Mouse (Mus musculus): ENCODE data around the gene Agap2. TPM values are rescaled to one million over a fixed set of nuclear protein-coding genes. Genes with fewer than 3 reads are reported as not detected.
"Not testable (repeated sequence)": the region's sequence is repeated elsewhere in the genome, so short reads cannot be mapped to it uniquely, and the experiment has no call there.

Agap2 gene
- polyA plus RNA-seq, 1 experiment from 2014 or later: 0.43 TPM

DNA sequence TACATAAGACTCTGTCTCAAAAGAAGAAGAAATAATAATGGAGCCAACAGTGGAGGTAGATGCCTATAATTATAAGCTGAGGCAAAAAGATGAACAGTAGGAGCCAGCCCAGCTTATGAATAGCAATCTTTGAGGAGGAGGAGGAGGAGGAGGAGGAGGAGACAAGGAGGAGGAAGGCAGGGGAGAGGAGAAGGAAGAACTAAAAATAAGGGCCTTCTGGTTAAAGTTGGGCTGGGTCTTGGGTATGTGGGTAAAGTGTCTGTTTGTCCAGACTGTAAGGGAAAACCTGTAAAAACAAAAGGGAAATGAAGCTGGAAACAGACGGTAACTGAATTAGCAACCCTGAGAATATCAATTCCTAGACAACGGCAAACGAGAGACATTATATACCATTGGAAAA lies 46.9 kb downstream of the Agap2 start:
- Histone ChIP-seq H3K4me2 (replicated peaks) (no peak overlapping the region), H3K4me1 (replicated peaks) (0 out of 2 replicates have a peak, but pooled peaks cover 12% of the 10 kb centered on the region), H3K27me3 (replicated peaks) (no peaks in the 10 kb centered on the region), H3K4me3 (replicated peaks) (no peak overlapping the region), H3K27ac (no peak overlapping the region), H3K9me3 (no peaks in the 10 kb centered on the region), H3K9ac (no peak overlapping the region), H3K36me3 (peaks cover 12% of the 10 kb centered on the region)
- ATAC-seq: no peak
- 91% methylated on average over 3 of the region's 3 CpGs for WGBS

DNA sequence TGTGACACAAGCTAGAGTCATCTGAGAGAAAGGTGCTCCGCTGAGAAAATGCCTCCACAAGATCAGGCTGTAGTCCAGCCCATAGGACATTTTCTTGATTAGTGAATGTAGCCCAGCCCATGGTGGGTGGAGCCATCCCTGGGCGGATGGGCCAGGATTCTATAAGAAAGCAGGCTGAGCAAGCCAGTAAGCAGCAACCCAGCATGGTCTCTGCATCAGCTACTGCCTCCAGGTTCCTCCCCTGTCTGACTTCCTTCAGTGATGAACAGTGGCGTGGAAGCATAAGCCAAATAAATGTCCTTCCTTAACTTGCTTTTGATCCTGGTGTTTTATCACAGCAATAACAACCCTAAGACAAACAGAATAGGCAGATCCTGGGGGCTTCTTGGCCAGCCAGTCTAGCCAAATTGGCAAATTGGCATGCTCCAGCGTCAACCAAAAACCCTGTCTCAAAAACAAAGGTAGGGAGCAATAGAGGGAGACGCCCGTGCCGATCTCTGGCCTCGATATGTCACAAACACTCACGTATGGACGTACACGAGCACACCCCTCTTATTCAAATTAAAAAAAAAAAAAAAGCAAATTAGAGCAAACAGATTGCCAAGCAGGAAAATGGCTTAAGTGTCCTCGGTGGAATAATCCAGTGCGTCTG lies 47.8 kb downstream of the Agap2 start:
- peak; percentile 40 for ATAC-seq
- Histone ChIP-seq H3K36me3 (peaks cover 8% of the 10 kb centered on the region; the same call in 1 of the 2 replicates), H3K4me2 (replicated peaks) (peak overlapping the region; percentile 50), H3K9me3 (no peaks in the 10 kb centered on the region), H3K9ac (no peak overlapping the region), H3K4me1 (replicated peaks) (0 out of 2 replicates have a peak, but pooled peaks cover 12% of the 10 kb centered on the region), H3K27ac (0 out of 2 replicates have a peak overlapping the region, but pooled peaks have one; percentile 28), H3K27me3 (replicated peaks) (no peaks in the 10 kb centered on the region), H3K4me3 (replicated peaks) (0 out of 2 replicates have a peak overlapping the region, but pooled peaks have one; percentile 6)
- WGBS: 16% methylated on average over 13 of the region's 13 CpGs

DNA sequence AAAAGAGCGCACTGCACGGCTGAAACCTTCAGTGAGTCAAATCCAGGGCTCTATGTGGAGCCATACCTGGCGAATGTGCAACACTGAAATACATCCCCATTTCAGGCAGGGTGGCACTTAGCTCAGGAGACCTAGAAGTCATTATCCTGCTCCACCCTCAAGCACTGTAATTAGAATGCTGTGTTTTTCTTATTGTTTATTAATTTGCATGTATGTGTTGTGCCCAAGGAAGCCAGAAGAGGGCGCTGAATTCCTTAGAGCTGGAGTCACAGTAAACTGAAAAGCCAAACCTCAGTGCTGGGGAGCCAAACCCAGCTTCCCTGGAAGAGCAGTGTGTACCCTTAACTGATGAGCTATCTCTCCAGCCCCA lies 48.3 kb downstream of the Agap2 start:
- 0 out of 2 replicates have a peak overlapping the region, but pooled peaks have one; percentile 28 for H3K27ac ChIP-seq
- peaks cover 7% of the 10 kb centered on the region; the same call in 1 of the 2 replicates for H3K36me3 ChIP-seq
- no peak overlapping the region for H3K9ac ChIP-seq
- H3K27me3 ChIP-seq (replicated peaks): no peaks in the 10 kb centered on the region
- peak overlapping the region; percentile 50 for H3K4me2 ChIP-seq (replicated peaks)
- 0 out of 2 replicates have a peak, but pooled peaks cover 12% of the 10 kb centered on the region for H3K4me1 ChIP-seq (replicated peaks)
- H3K9me3 ChIP-seq: no peaks in the 10 kb centered on the region
- whole genome bisulfite sequencing: 12% methylated on average over 4 of the region's 4 CpGs
- no peak for ATAC-seq
- H3K4me3 ChIP-seq (replicated peaks): 0 out of 2 replicates have a peak overlapping the region, but pooled peaks have one; percentile 6

DNA sequence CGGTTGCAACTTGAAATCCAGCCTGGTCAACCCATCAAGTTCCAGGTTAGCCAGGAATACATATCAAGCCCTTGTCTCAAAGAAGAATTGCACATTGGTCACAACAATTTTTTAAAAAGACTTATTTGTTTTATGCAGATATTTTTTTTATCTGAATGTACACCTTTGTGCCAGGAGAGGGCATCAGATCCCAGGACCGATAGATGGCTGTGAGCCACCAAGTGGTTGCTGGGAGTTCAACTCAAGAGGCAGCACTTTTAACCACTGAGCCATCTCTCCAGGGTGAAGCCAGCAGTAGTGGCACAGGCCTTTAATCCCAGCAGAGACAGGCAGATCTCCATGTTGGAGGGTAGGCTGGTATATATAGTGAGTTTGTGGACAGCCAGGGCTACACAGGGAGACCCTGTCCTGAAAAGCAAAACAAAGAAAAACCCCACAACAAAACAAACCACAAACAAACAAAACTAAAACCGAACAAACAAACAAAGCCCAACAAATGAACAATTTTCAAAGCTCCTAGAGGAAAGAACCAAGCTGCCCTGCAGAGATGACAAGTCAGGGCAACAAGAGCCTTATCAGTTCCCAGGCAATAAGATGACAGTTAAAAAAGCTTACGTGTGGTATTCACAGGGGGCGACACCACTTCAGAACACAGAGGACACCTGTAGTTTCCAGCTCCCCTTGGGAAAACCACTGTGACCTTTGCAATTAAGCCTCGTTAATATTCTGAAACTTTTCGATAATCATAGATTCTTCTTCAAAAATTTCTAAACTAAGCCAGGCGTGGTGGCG lies 50.3 kb downstream of the Agap2 start:
- Histone ChIP-seq H3K4me3 (replicated peaks) (no peak overlapping the region), H3K27me3 (replicated peaks) (no peaks in the 10 kb centered on the region), H3K27ac (no peak overlapping the region), H3K36me3 (no peaks in the 10 kb centered on the region), H3K4me2 (replicated peaks) (no peak overlapping the region), H3K4me1 (replicated peaks) (0 out of 2 replicates have a peak, but pooled peaks cover 7% of the 10 kb centered on the region), H3K9ac (no peak overlapping the region), H3K9me3 (no peaks in the 10 kb centered on the region)
- WGBS: 71% methylated on average over 9 of the region's 9 CpGs
- ATAC-seq: no peak

DNA sequence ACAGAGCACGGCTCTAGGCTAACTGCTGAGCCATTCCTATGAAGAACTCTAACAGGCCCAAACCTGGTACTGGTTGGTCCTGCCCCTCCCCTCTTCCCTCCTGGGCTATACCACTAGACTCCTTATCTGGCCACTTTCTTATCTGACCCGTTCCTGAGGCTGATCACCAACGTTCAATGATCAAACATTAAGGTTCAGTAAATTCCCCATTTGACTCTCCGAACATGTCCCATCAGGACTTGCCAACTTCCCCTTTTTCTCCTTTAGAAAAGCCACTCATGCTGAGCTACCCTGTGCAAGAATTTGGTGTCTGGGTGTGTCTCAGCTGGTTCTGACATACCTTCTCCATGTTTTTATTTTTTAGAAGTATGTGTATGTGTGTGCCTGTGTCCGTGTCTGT lies 51.5 kb downstream of the Agap2 start:
- Histone ChIP-seq H3K36me3 (no peaks in the 10 kb centered on the region), H3K27ac (no peak overlapping the region), H3K9ac (no peak overlapping the region), H3K27me3 (replicated peaks) (no peaks in the 10 kb centered on the region), H3K4me2 (replicated peaks) (no peak overlapping the region), H3K4me3 (replicated peaks) (no peak overlapping the region), H3K9me3 (no peaks in the 10 kb centered on the region), H3K4me1 (replicated peaks) (0 out of 2 replicates have a peak, but pooled peaks cover 7% of the 10 kb centered on the region)
- 76% methylated on average over 5 of the region's 5 CpGs for WGBS
- no peak for ATAC-seq

DNA sequence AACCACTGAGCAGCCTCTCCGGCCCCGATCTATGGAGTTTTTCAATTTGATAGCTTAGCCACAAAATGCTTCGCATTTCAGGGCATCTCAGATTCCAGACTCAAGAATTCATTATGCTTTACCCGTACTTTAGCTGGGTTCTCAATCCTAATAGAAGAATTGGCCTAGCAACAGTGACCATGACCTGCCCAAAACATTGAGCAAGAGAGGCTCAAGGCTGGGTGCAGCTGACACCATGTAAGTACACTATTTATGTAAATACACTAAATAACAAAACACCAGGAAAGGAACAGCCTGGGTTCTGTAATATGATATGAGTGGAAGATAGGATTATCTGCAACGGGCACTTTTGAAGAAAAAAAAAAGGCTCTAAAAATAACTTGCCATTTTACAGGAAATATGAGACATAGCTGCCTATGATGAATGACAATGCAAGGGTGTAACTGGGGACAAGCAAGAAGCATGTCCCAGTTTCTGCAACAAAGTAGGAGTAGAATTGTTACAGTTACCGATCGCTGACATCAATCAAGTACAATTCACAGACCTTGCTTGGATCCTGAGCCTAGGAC lies 52.7 kb downstream of the Agap2 start:
- no peak for ATAC-seq

DNA sequence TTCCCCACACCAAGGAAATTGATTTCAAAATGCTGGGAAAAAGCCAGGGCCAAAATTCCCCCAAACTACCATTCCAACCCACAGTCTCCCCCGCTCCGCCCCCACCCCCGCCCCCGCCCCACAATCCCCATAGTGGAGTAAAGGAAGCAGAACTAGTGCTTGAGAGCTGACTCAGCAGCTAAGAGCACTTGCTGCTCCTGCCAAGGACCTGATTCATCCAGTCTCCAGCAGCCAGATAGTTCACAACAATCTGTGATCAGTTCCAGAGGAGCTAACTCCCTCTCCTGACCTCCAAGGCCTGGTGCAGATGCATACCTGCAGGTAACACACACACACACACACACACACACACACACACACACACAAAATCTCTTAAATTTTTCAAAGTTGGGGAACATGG lies 54.3 kb downstream of the Agap2 start:
- H3K36me3 ChIP-seq: no peaks in the 10 kb centered on the region
- no peak overlapping the region for H3K4me3 ChIP-seq (replicated peaks)
- no peak for ATAC-seq
- H3K9me3 ChIP-seq: no peaks in the 10 kb centered on the region
- no peak overlapping the region for H3K27ac ChIP-seq
- no peak overlapping the region for H3K4me2 ChIP-seq (replicated peaks)
- no peaks in the 10 kb centered on the region for H3K27me3 ChIP-seq (replicated peaks)
- no peak overlapping the region for H3K9ac ChIP-seq
- H3K4me1 ChIP-seq (replicated peaks): peaks cover 10% of the 10 kb centered on the region; the same call in 1 of the 2 replicates
- 62% methylated on average over 4 of the region's 4 CpGs for WGBS

More for the DNA sequence above, 52.7 kb downstream of the Agap2 start:
- WGBS: 74% methylated on average over 7 of the region's 7 CpGs
- no peak overlapping the region for H3K4me3 ChIP-seq (replicated peaks)
- H3K9me3 ChIP-seq: no peaks in the 10 kb centered on the region
- H3K27ac ChIP-seq: no peak overlapping the region
- H3K4me2 ChIP-seq (replicated peaks): no peak overlapping the region
- no peaks in the 10 kb centered on the region for H3K36me3 ChIP-seq
- H3K4me1 ChIP-seq (replicated peaks): peaks cover 9% of the 10 kb centered on the region; the same call in 1 of the 2 replicates
- H3K9ac ChIP-seq: no peak overlapping the region
- H3K27me3 ChIP-seq (replicated peaks): no peaks in the 10 kb centered on the region

DNA sequence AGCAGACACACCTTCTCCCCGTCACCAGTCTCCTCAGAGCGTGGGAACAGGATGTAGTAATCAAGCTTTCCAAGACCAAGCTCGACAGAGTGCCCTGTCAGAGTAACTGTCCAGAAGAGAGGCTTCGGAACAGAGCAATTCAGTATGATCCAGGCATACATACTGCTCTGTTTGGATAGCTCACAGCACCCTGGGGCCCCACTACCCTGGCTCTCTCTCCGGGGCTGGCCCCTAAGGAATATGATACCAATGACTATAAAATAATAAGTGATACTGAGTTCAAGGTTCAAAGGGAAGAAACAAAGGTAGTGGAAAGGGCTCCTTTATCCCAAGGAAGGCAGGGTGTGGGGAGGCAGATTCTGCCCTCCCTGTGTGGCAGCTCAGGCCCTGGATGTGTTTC lies 57.4 kb downstream of the Agap2 start:
- Histone ChIP-seq H3K4me2 (replicated peaks) (peak overlapping the region; percentile 27), H3K27ac (peak overlapping the region; percentile 87), H3K9me3 (no peaks in the 10 kb centered on the region), H3K4me1 (replicated peaks) (peaks cover 15% of the 10 kb centered on the region), H3K9ac (no peak overlapping the region), H3K4me3 (replicated peaks) (no peak overlapping the region), H3K36me3 (no peaks in the 10 kb centered on the region), H3K27me3 (replicated peaks) (no peaks in the 10 kb centered on the region)
- 43% methylated on average over 5 of the region's 5 CpGs for WGBS
- ATAC-seq: peak; percentile 87

DNA sequence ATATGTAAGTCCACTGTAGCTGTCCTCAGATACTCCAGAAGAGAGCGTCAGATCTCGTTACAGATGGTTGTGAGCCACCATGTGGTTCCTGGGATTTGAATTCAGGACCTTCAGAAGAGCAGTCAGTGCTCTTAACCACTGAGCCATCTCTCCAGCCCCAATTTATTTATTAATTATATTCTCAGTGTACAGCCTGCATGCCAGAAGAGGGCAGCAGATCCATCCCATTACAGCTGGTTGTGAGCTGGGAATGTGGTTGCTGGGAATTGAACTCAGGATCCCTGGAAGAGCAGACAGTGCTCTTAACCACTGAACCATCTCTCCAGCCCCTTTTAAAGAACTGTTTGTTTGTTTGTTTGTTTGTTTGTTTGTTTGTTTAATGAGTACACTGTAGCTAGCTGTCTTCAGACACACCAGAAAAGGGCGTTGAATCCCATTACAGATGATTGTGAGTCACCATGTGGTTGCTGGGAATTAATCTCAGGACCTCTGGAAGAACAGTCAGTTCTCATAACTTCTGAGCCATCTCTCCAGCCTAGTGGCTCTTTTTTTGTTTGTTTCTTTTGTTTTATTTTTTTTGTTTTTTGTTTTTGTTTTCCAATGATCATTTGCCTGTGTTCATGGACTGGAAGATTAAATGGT lies 59.4 kb downstream of the Agap2 start:
- ATAC-seq; H3K27me3 ChIP-seq (replicated peaks); H3K9ac ChIP-seq; H3K9me3 ChIP-seq; H3K4me2 ChIP-seq (replicated peaks); H3K36me3 ChIP-seq; H3K4me3 ChIP-seq (replicated peaks); H3K27ac ChIP-seq: not testable (repeated sequence)
- peaks cover 18% of the 10 kb centered on the region for H3K4me1 ChIP-seq (replicated peaks)
- WGBS: 74% methylated on average over 3 of the region's 3 CpGs

DNA sequence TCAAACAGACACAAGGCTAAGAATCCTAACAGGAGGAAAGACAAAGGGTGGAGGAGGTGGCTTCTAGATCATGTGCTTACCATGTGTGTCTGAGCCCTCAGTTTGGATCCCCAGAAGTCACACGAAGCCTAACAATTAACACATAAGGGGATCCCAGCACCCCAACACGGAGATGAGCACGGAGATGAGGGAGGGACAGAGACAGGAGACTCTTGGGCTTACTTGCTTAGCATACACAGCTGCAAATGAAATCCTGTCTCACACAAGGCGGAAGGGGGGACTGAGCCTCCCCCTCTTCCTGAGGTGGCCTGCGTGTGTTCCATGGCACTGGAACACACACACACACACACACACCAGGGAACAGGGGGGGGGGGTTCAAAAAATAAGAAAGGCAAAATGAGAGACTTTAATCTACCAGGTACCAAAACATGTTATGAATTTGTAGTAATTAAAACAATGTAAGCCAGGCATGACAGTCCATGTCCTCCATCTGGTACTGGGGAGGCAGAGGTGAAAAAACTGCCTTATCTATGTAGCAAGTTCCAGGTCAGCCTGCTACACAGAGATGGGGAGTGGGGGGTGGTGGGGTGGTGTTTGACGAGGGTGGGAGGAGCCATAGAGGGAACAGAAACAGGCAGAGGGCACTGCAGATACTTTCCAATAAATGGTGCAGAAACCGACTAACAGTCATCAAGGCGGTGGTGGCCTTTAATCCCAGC lies 60.2 kb downstream of the Agap2 start:
- Histone ChIP-seq H3K27ac (0 out of 2 replicates have a peak overlapping the region, but pooled peaks have one; percentile 57), H3K9ac (no peak overlapping the region), H3K9me3 (no peaks in the 10 kb centered on the region), H3K4me2 (replicated peaks) (no peak overlapping the region), H3K27me3 (replicated peaks) (no peaks in the 10 kb centered on the region), H3K36me3 (no peaks in the 10 kb centered on the region), H3K4me3 (replicated peaks) (no peak overlapping the region), H3K4me1 (replicated peaks) (peaks cover 18% of the 10 kb centered on the region)
- peak; percentile 34 for ATAC-seq
- WGBS: 45% methylated on average over 7 of the region's 8 CpGs

DNA sequence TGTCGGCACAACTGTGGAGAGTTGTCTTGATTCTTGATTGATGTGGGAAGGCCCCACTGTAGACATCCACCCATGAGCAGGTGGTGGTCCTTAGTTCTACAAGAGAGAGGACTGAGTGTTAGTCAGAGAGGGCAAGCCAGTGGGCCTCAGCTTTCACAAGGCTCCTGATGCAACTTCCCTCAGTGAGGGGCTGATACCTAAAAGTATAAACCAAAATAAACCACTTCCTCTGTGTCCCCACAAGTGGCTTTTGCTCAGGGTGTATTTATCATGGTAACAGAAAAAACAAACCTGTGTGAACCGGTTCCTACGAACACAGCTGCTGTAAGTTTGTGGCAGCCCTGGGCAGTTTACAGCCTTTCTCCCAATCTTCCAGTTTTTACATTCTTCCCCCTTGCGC lies 61.4 kb downstream of the Agap2 start:
- H3K27ac ChIP-seq: peak overlapping the region; percentile 75
- H3K9ac ChIP-seq: no peak overlapping the region
- no peaks in the 10 kb centered on the region for H3K36me3 ChIP-seq
- 62% methylated on average over 4 of the region's 4 CpGs for WGBS
- H3K9me3 ChIP-seq: no peaks in the 10 kb centered on the region
- no peak overlapping the region for H3K4me3 ChIP-seq (replicated peaks)
- no peak for ATAC-seq
- H3K4me1 ChIP-seq (replicated peaks): peaks cover 18% of the 10 kb centered on the region
- no peaks in the 10 kb centered on the region for H3K27me3 ChIP-seq (replicated peaks)
- no peak overlapping the region for H3K4me2 ChIP-seq (replicated peaks)

Measured in intestine, embryonic 15.5 days (tissue).